Mouse (Mus musculus): ENCODE measurements around the gene Slc39a2. TPM values are rescaled to one million over a fixed set of nuclear protein-coding genes. Genes with fewer than 3 reads are reported as not detected.

Gene Slc39a2
- total RNA-seq, 1 experiment = 0.49 TPM

GRCm38 (mm10) chr14:51918125-51918524 is 25.4 kb downstream of the Slc39a2 start, which contains the start of gene Tppp2:
TSS of gene Tppp2 (plus strand) at chr14:51918425.
- in situ Hi-C loops (cut with MboI; ENCODE audit: low sequenced_read_pairs in 2 of 2, unreplicated experiment in 2 of 2) = loop anchor here (25.0 kb wide), 2 partner anchors 94 to 419 kb away; partner anchors contain the start of genes Sall2 (in 1 of the 2), Tmem253 (in 1 of the 2) and Zfp219 (in 1 of the 2)
- DNase-seq (ENCODE audit: low read depth, low spot score) = no peak
- H3K4me3 ChIP-seq (ENCODE audit: insufficient read depth in 1 of 2, low read depth in 1 of 2, low read length in 2 of 2, poor library complexity in 1 of 2, severe bottlenecking in 1 of 2) = no peak within 1 kb of the TSS
- H3K36me3 ChIP-seq (ENCODE audit: control insufficient read depth, insufficient read depth, low read length, poor library complexity, severe bottlenecking) = no peaks in the 10 kb centered on the region
- H3K9me3 ChIP-seq (ENCODE audit: control insufficient read depth, insufficient read depth, low read depth, low read length) = no peaks in the 10 kb centered on the region
- no peak within 1 kb of the TSS for H3K9ac ChIP-seq (ENCODE audit: insufficient read depth, low read depth, low read length, poor library complexity, severe bottlenecking)
- TF ChIP-seq ZC3H11A (IDR thresholded peaks at IDR 0.05; ENCODE audit: borderline replicate concordance, low read depth, low read length) (no peak), CHD2 (IDR thresholded peaks at IDR 0.05; ENCODE audit: low read depth, low read length) (no peak), MAFK (IDR thresholded peaks at IDR 0.05; ENCODE audit: insufficient read depth, low read depth, low read length) (no peak), ZNF384 (IDR thresholded peaks at IDR 0.05; ENCODE audit: low read depth, low read length) (no peak), HCFC1 (IDR thresholded peaks at IDR 0.05; ENCODE audit: borderline replicate concordance, insufficient read depth, low read length) (no peak)
- peaks cover 0 to 6% of the 10 kb centered on the region in 2 experiments; a peak in 1 of 4 replicates for H3K4me1 ChIP-seq (ENCODE audit: control insufficient read depth in 2 of 2, insufficient read depth in 2 of 2, low read length in 2 of 2, poor library complexity in 1 of 2)
- no peak within 1 kb of the TSS for H3K27ac ChIP-seq (ENCODE audit: insufficient read depth, low read depth, low read length, poor library complexity, severe bottlenecking)

- in situ Hi-C loops (cut with MboI; ENCODE audit: low sequenced_read_pairs in 2 of 2, unreplicated experiment in 2 of 2) = loop anchor here (25.0 kb wide), 2 partner anchors 93 to 418 kb away; partner anchors contain the start of genes Sall2 (in 1 of the 2), Tmem253 (in 1 of the 2) and Zfp219 (in 1 of the 2)
- no peak for TF ChIP-seq CHD2 (IDR thresholded peaks at IDR 0.05; ENCODE audit: low read depth, low read length)
- no peak for TF ChIP-seq HCFC1 (IDR thresholded peaks at IDR 0.05; ENCODE audit: borderline replicate concordance, insufficient read depth, low read length)
- TF ChIP-seq ZNF384 (IDR thresholded peaks at IDR 0.05; ENCODE audit: low read depth, low read length) = no peak
- Histone ChIP-seq H3K4me3 (ENCODE audit: insufficient read depth in 1 of 2, low read depth in 1 of 2, low read length in 2 of 2, poor library complexity in 1 of 2, severe bottlenecking in 1 of 2) (no peak overlapping the region), H3K4me1 (ENCODE audit: control insufficient read depth in 2 of 2, insufficient read depth in 2 of 2, low read length in 2 of 2, poor library complexity in 1 of 2) (peaks cover 0 to 6% of the 10 kb centered on the region in 2 experiments; a peak in 1 of 4 replicates), H3K9me3 (ENCODE audit: control insufficient read depth, insufficient read depth, low read depth, low read length) (no peaks in the 10 kb centered on the region), H3K36me3 (ENCODE audit: control insufficient read depth, insufficient read depth, low read length, poor library complexity, severe bottlenecking) (no peaks in the 10 kb centered on the region), H3K27ac (ENCODE audit: insufficient read depth, low read depth, low read length, poor library complexity, severe bottlenecking) (no peak overlapping the region), H3K9ac (ENCODE audit: insufficient read depth, low read depth, low read length, poor library complexity, severe bottlenecking) (no peak overlapping the region)
- no peak for DNase-seq (ENCODE audit: low read depth, low spot score)
Measured at GRCm38 (mm10) chr14:51918966-51919365, 26.3 kb downstream of the Slc39a2 start.

GRCm38 (mm10) chr14:51921759-51922570 is 29.3 kb downstream of the Slc39a2 start:
- Histone ChIP-seq H3K4me1 (ENCODE audit: control insufficient read depth in 2 of 2, insufficient read depth in 2 of 2, low read length in 2 of 2, poor library complexity in 1 of 2) (no peaks in the 10 kb centered on the region), H3K4me3 (ENCODE audit: insufficient read depth in 1 of 2, low read depth in 1 of 2, low read length in 2 of 2, poor library complexity in 1 of 2, severe bottlenecking in 1 of 2) (no peak overlapping the region), H3K27ac (ENCODE audit: insufficient read depth, low read depth, low read length, poor library complexity, severe bottlenecking) (no peak overlapping the region), H3K9me3 (ENCODE audit: control insufficient read depth, insufficient read depth, low read depth, low read length) (no peaks in the 10 kb centered on the region), H3K9ac (ENCODE audit: insufficient read depth, low read depth, low read length, poor library complexity, severe bottlenecking) (no peak overlapping the region), H3K36me3 (ENCODE audit: control insufficient read depth, insufficient read depth, low read length, poor library complexity, severe bottlenecking) (no peaks in the 10 kb centered on the region)
- no peak for TF ChIP-seq MAFK (IDR thresholded peaks at IDR 0.05; ENCODE audit: insufficient read depth, low read depth, low read length)
- TF ChIP-seq CHD2 (IDR thresholded peaks at IDR 0.05; ENCODE audit: low read depth, low read length) = no peak
- no peak for TF ChIP-seq HCFC1 (IDR thresholded peaks at IDR 0.05; ENCODE audit: borderline replicate concordance, insufficient read depth, low read length)
- TF ChIP-seq ZNF384 (IDR thresholded peaks at IDR 0.05; ENCODE audit: low read depth, low read length) = no peak
- no peak for TF ChIP-seq ZC3H11A (IDR thresholded peaks at IDR 0.05; ENCODE audit: borderline replicate concordance, low read depth, low read length)
- DNase-seq (ENCODE audit: low read depth, low spot score) = no peak
- in situ Hi-C loops (cut with MboI; ENCODE audit: low sequenced_read_pairs in 2 of 2, unreplicated experiment in 2 of 2) = loop anchor here (25.0 kb wide), 2 partner anchors 90 to 415 kb away; partner anchors contain the start of genes Sall2 (in 1 of the 2), Tmem253 (in 1 of the 2) and Zfp219 (in 1 of the 2)

DNA sequence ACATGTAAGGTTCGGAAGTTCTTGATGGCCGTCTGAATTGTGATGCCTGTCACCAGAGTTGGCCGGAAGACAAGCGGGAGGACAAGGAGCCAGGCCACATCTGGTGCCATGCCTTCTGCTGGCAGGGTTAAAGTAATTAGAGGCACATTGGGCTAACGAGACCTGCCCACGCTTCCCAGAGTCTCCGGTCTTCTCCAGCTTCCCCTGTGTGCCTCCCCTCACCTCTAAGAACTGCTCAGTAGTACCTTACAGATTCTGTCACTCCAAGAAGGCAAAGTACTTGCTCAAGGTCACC is 29.8 kb downstream of the Slc39a2 start, which contains the start of gene Rnase13:
Gene Rnase13, minus strand, starts transcription at position 203 of the 295 bp plus-strand sequence.
- in situ Hi-C loops (cut with MboI; ENCODE audit: low sequenced_read_pairs in 2 of 2, unreplicated experiment in 2 of 2) = loop anchor here (25.0 kb wide), 2 partner anchors 90 to 415 kb away; partner anchors contain the start of genes Sall2 (in 1 of the 2), Tmem253 (in 1 of the 2) and Zfp219 (in 1 of the 2)
- no peaks in the 10 kb centered on the region for H3K36me3 ChIP-seq (ENCODE audit: control insufficient read depth, insufficient read depth, low read length, poor library complexity, severe bottlenecking)
- DNase-seq (ENCODE audit: low read depth, low spot score) = no peak
- no peaks in the 10 kb centered on the region for H3K4me1 ChIP-seq (ENCODE audit: control insufficient read depth in 2 of 2, insufficient read depth in 2 of 2, low read length in 2 of 2, poor library complexity in 1 of 2)
- no peak within 1 kb of the TSS for H3K9ac ChIP-seq (ENCODE audit: insufficient read depth, low read depth, low read length, poor library complexity, severe bottlenecking)
- no peak within 1 kb of the TSS for H3K27ac ChIP-seq (ENCODE audit: insufficient read depth, low read depth, low read length, poor library complexity, severe bottlenecking)
- no peaks in the 10 kb centered on the region for H3K9me3 ChIP-seq (ENCODE audit: control insufficient read depth, insufficient read depth, low read depth, low read length)
- no peak within 1 kb of the TSS for H3K4me3 ChIP-seq (ENCODE audit: insufficient read depth in 1 of 2, low read depth in 1 of 2, low read length in 2 of 2, poor library complexity in 1 of 2, severe bottlenecking in 1 of 2)
- no peak for TF ChIP-seq MAFK (IDR thresholded peaks at IDR 0.05; ENCODE audit: insufficient read depth, low read depth, low read length)
- TF ChIP-seq ZC3H11A (IDR thresholded peaks at IDR 0.05; ENCODE audit: borderline replicate concordance, low read depth, low read length) = no peak
- no peak for TF ChIP-seq ZNF384 (IDR thresholded peaks at IDR 0.05; ENCODE audit: low read depth, low read length)
- no peak for TF ChIP-seq CHD2 (IDR thresholded peaks at IDR 0.05; ENCODE audit: low read depth, low read length)
- TF ChIP-seq HCFC1 (IDR thresholded peaks at IDR 0.05; ENCODE audit: borderline replicate concordance, insufficient read depth, low read length) = no peak

Measured in ES-E14 (cell line).